Mouse (Mus musculus): ENCODE results near the gene Mab21l1.

DNA sequence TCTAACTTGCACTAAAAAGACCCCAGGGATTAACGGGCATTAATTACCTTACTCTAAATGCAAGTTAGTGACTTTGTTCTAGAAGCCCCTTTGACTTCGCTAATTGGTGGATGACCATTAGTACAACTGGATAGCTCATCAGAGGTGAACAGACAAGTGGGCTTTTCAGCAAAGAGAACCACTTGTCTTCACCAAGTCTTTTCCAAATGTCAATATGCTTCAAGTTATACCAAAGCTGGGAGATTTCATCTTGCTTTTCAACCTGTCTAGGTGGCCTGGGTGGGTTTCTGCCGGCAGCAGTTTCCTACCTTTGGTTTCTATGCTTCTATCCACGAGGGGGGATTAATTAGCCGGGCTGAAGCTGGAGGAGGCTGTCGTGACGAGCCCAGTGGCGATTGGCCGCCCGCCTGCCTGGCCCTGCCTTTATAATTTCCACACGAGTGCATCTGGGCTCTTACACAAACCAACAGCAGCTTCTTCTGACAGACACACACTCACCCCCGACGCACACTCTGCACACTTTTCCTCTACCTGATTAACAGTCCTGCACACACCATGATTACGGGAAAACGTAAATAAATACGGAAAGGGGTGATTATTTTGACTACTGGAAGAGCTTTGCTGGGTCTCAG, at the start of gene Mab21l1:
- no peak for TF ChIP-seq POLR2A (IDR thresholded peaks at IDR 0.05; ENCODE audit: control insufficient read depth, extremely low read depth, insufficient read depth, low read length, poor library complexity)
- TF ChIP-seq CTCF (IDR thresholded peaks at IDR 0.05; ENCODE audit: borderline replicate concordance, control insufficient read depth, extremely low read depth, insufficient read depth, low read length, poor library complexity) = no peak

Data from thymus, adult 2 months (tissue).